Mouse (Mus musculus): ENCODE results near the gene Agbl5. TPM values are rescaled to one million over a fixed set of nuclear protein-coding genes. Genes with fewer than 3 reads are reported as not detected.

The Agbl5 gene
- polyA plus RNA-seq (2012; fragmentation: generic; extraction: Trizol), result 5.2 TPM
- long read RNA-seq, experiment 1, partial matches to known transcripts, result 3 of 3 reads
- long read RNA-seq, experiment 1, other reads (novel, unspliced or antisense), result 0 of 3 reads
- long read RNA-seq, experiment 2, partial matches to known transcripts, result 4 of 10 reads
- long read RNA-seq, experiment 2, other reads (novel, unspliced or antisense), result 3 of 10 reads

- peak within 1 kb of the TSS; percentile 74 for H3ac ChIP-seq (ENCODE audit: control insufficient read depth, insufficient read length, low read depth)
- peak within 1 kb of the TSS; percentile 60 for H3K4me3 ChIP-seq (ENCODE audit: insufficient read depth, poor library complexity, severe bottlenecking)
- H3K79me2 ChIP-seq (ENCODE audit: control insufficient read depth, insufficient read depth), result no peaks in the 10 kb centered on the region
- peaks cover 11% of the 10 kb centered on the region for H3K36me3 ChIP-seq (ENCODE audit: control insufficient read depth, insufficient read depth)
- H3K27me3 ChIP-seq (ENCODE audit: control insufficient read depth, insufficient read depth, insufficient read length), result no peaks in the 10 kb centered on the region
- TF ChIP-seq MYOG (IDR thresholded peaks at IDR 0.05; ENCODE audit: control insufficient read depth, extremely low read depth, insufficient read length) (no peak), MAX (IDR thresholded peaks at IDR 0.05) (peak; percentile 18)
- no peaks in the 10 kb centered on the region for H3K79me3 ChIP-seq (ENCODE audit: low read depth)
These were observed at the start of gene Agbl5 for GRCm38 (mm10) chr5:30888337-30889087. Gene Agbl5, plus strand, starts transcription at chr5:30888694.

DNA sequence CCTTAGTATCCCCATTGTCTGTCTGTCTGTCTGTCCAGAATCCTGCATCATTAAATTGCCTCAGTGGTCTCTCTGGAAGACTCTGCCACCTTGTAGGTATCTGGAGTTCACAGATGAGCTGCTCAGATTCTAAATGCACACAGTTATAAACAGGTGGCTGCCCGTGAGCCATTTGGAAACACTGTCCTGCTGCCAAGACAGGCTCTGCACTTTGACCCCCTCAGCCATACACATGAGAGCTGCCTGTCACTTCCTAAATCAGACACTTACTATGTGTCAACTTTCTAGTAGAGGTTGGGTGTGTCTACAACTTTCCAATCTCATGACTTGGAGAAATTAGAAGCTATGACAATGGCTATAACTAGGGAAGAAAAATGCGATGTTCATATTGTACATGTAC lies 48.8 kb upstream of the Agbl5 start:
- Histone ChIP-seq H3K79me3 (ENCODE audit: low read depth) (no peaks in the 10 kb centered on the region), H3K36me3 (ENCODE audit: control insufficient read depth, insufficient read depth) (no peaks in the 10 kb centered on the region), H3K79me2 (ENCODE audit: control insufficient read depth, insufficient read depth) (no peaks in the 10 kb centered on the region), H3K4me3 (ENCODE audit: insufficient read depth, poor library complexity, severe bottlenecking) (no peak overlapping the region), H3ac (ENCODE audit: control insufficient read depth, insufficient read length, low read depth) (no peak overlapping the region), H3K27me3 (ENCODE audit: control insufficient read depth, insufficient read depth, insufficient read length) (no peaks in the 10 kb centered on the region)
- no peak for TF ChIP-seq CTCF (IDR thresholded peaks at IDR 0.05; ENCODE audit: control insufficient read depth, insufficient read depth, insufficient read length)
- no peak for TF ChIP-seq MYOG (IDR thresholded peaks at IDR 0.05; ENCODE audit: control insufficient read depth, extremely low read depth, insufficient read length)
- TF ChIP-seq MYOD1 (IDR thresholded peaks at IDR 0.05; ENCODE audit: control insufficient read depth, insufficient read length, low read depth), result no peak
- no peak for TF ChIP-seq USF1 (IDR thresholded peaks at IDR 0.05; ENCODE audit: low read depth)
- no peak for TF ChIP-seq FOSL1 (IDR thresholded peaks at IDR 0.05; ENCODE audit: insufficient read depth, low read length, poor library complexity, severe bottlenecking)
- no peak for TF ChIP-seq MAX (IDR thresholded peaks at IDR 0.05)
- no peak for TF ChIP-seq CEBPB (IDR thresholded peaks at IDR 0.05; ENCODE audit: low read depth)

DNA sequence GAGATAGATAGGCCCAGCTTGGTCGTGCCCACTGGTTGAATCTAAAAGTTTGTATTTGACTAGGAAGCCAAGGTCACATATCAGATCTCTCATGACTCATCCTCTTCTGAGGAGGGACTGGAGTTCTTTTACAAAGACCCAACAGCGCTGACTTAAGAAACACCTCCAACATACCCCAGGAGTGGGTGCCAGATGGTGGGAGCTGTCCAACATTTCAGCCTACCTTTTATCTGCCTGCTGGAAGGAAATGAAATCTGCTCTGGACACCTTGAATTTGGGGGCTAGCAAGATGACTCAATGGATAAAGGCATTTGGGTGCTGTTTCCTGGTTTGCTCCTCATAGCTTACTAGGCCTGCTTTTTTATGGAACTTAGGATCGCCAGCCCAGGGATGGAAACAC lies 46.6 kb upstream of the Agbl5 start:
- Histone ChIP-seq H3K36me3 (ENCODE audit: control insufficient read depth, insufficient read depth) (no peaks in the 10 kb centered on the region), H3K27me3 (ENCODE audit: control insufficient read depth, insufficient read depth, insufficient read length) (no peaks in the 10 kb centered on the region), H3K4me3 (ENCODE audit: insufficient read depth, poor library complexity, severe bottlenecking) (no peak overlapping the region), H3K79me3 (ENCODE audit: low read depth) (no peaks in the 10 kb centered on the region), H3K79me2 (ENCODE audit: control insufficient read depth, insufficient read depth) (no peaks in the 10 kb centered on the region), H3ac (ENCODE audit: control insufficient read depth, insufficient read length, low read depth) (no peak overlapping the region)
- TF ChIP-seq FOSL1 (IDR thresholded peaks at IDR 0.05; ENCODE audit: insufficient read depth, low read length, poor library complexity, severe bottlenecking), result no peak
- no peak for TF ChIP-seq USF1 (IDR thresholded peaks at IDR 0.05; ENCODE audit: low read depth)
- no peak for TF ChIP-seq MYOD1 (IDR thresholded peaks at IDR 0.05; ENCODE audit: control insufficient read depth, insufficient read length, low read depth)
- TF ChIP-seq MYOG (IDR thresholded peaks at IDR 0.05; ENCODE audit: control insufficient read depth, extremely low read depth, insufficient read length), result no peak
- no peak for TF ChIP-seq CEBPB (IDR thresholded peaks at IDR 0.05; ENCODE audit: low read depth)
- TF ChIP-seq CTCF (IDR thresholded peaks at IDR 0.05; ENCODE audit: control insufficient read depth, insufficient read depth, insufficient read length), result no peak
- TF ChIP-seq MAX (IDR thresholded peaks at IDR 0.05), result no peak

DNA sequence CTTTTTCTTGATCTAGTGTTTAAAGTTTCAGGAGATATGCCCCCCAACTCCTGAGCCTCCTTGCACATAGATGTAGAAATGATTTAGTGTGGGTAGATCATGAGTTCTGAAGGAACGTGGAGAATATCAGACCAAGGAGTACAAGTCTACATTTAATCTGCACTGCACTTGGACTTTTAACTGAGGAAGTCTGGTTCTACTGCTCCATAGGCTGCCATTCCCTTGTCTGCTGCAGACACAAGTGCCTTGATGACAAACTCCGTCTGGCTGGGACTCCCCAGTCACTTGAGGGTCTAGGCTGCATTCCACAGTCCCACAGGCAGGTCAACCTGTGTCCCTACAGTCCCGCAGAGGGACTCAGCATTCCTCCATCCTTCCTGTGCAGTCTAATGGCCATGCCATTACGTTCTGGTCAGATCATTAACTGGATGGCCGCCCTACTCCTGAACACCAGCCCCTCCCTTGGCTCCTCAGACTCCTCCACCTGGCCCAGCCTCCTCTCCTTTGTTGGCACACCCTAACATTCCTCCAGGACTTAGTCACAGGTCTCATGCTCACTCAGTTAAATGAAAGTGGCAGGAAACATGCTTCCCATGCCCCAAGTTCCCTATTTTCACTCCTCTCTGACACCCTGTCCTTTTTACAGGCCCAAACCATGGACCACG lies 38.5 kb upstream of the Agbl5 start:
- no peak overlapping the region for H3ac ChIP-seq (ENCODE audit: control insufficient read depth, insufficient read length, low read depth)

DNA sequence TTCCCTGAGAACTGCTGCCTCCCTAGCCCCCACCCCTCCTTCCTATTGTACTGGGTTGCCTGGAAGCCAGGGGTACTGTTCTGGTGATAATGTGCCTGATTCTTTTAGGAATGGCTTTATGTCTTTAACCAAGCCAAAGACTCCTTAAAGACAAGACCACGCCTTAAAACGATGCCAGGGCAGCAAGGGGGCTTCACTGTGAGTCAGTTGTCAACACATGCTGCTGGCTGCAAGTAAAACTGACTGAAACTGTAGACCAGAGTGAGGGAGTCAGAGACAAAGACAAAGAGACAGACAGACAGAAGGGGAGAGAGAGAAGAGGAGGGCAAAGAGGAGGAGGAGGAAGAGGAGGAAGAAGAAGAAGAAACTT lies 38.0 kb upstream of the Agbl5 start:
- Histone ChIP-seq H3K27me3 (ENCODE audit: control insufficient read depth, insufficient read depth, insufficient read length) (no peaks in the 10 kb centered on the region), H3K79me3 (ENCODE audit: low read depth) (no peaks in the 10 kb centered on the region), H3K36me3 (ENCODE audit: control insufficient read depth, insufficient read depth) (no peaks in the 10 kb centered on the region), H3ac (ENCODE audit: control insufficient read depth, insufficient read length, low read depth) (no peak overlapping the region), H3K4me3 (ENCODE audit: insufficient read depth, poor library complexity, severe bottlenecking) (no peak overlapping the region), H3K79me2 (ENCODE audit: control insufficient read depth, insufficient read depth) (no peaks in the 10 kb centered on the region)
- TF ChIP-seq FOSL1 (IDR thresholded peaks at IDR 0.05; ENCODE audit: insufficient read depth, low read length, poor library complexity, severe bottlenecking) (no peak), MAX (IDR thresholded peaks at IDR 0.05) (no peak), CEBPB (IDR thresholded peaks at IDR 0.05; ENCODE audit: low read depth) (no peak), USF1 (IDR thresholded peaks at IDR 0.05; ENCODE audit: low read depth) (no peak), CTCF (IDR thresholded peaks at IDR 0.05; ENCODE audit: control insufficient read depth, insufficient read depth, insufficient read length) (no peak), MYOD1 (IDR thresholded peaks at IDR 0.05; ENCODE audit: control insufficient read depth, insufficient read length, low read depth) (no peak), MYOG (IDR thresholded peaks at IDR 0.05; ENCODE audit: control insufficient read depth, extremely low read depth, insufficient read length) (no peak)

More for the DNA sequence above, 38.5 kb upstream of the Agbl5 start:
- Histone ChIP-seq H3K79me2 (ENCODE audit: control insufficient read depth, insufficient read depth) (no peaks in the 10 kb centered on the region), H3K79me3 (ENCODE audit: low read depth) (no peaks in the 10 kb centered on the region), H3K27me3 (ENCODE audit: control insufficient read depth, insufficient read depth, insufficient read length) (no peaks in the 10 kb centered on the region), H3K36me3 (ENCODE audit: control insufficient read depth, insufficient read depth) (no peaks in the 10 kb centered on the region), H3K4me3 (ENCODE audit: insufficient read depth, poor library complexity, severe bottlenecking) (no peak overlapping the region)
- TF ChIP-seq MAX (IDR thresholded peaks at IDR 0.05), result no peak
- TF ChIP-seq CEBPB (IDR thresholded peaks at IDR 0.05; ENCODE audit: low read depth), result no peak
- TF ChIP-seq MYOG (IDR thresholded peaks at IDR 0.05; ENCODE audit: control insufficient read depth, extremely low read depth, insufficient read length), result no peak
- TF ChIP-seq FOSL1 (IDR thresholded peaks at IDR 0.05; ENCODE audit: insufficient read depth, low read length, poor library complexity, severe bottlenecking), result no peak
- no peak for TF ChIP-seq USF1 (IDR thresholded peaks at IDR 0.05; ENCODE audit: low read depth)
- TF ChIP-seq CTCF (IDR thresholded peaks at IDR 0.05; ENCODE audit: control insufficient read depth, insufficient read depth, insufficient read length), result no peak
- no peak for TF ChIP-seq MYOD1 (IDR thresholded peaks at IDR 0.05; ENCODE audit: control insufficient read depth, insufficient read length, low read depth)
